Mouse (Mus musculus) hindbrain, postnatal 0 days (tissue): ENCODE results near the gene Atg2b. TPM values are rescaled to one million over a fixed set of nuclear protein-coding genes. Genes with fewer than 3 reads are reported as not detected.

Experiments used
- ATAC-seq: fragments of 200-750 bp; cut with Nextera tagmentation; 2 replicates; pipeline ENCODE4 v1.8.0; 2017; ENCODE audit warnings: mild to moderate bottlenecking, moderate TSS enrichment, moderate library complexity
- DNase-seq: peaks from one replicate; pipeline ENCODE4 v3.0.0-alpha.2; 2015; ENCODE audit warnings: low spot score
- H3K27ac ChIP-seq: fragments of 300-500 bp; sonication (generic); 2 replicates; pipeline ENCODE4 v1.5.1; 2014; ENCODE audit warnings: mild to moderate bottlenecking
- H3K27me3 ChIP-seq: fragments of 300-500 bp; sonication (generic); 2 replicates; pipeline ENCODE4 v1.6.1; 2014; ENCODE audit warnings: low read length, mixed read lengths; ENCODE audit not compliant: insufficient read depth
- H3K36me3 ChIP-seq: fragments of 300-500 bp; sonication (generic); 2 replicates; pipeline ENCODE4 v1.6.1; 2014; ENCODE audit warnings: low read length, mixed read lengths; ENCODE audit not compliant: insufficient read depth
- H3K4me1 ChIP-seq: fragments of 300-500 bp; sonication (generic); 2 replicates; pipeline ENCODE4 v1.6.1; 2014; ENCODE audit warnings: antibody characterized with exemption, low read length, mixed read lengths; ENCODE audit not compliant: insufficient read depth
- H3K4me2 ChIP-seq: fragments of 300-500 bp; sonication (generic); 2 replicates; pipeline ENCODE4 v1.6.1; 2014; ENCODE audit warnings: low read depth, mild to moderate bottlenecking, low read length, moderate library complexity, mixed read lengths
- H3K4me3 ChIP-seq: fragments of 300-500 bp; sonication (generic); 2 replicates; pipeline ENCODE4 v1.5.1; 2014; ENCODE audit warnings: low read length
- H3K9ac ChIP-seq: fragments of 300-500 bp; sonication (generic); replicated peaks from 2 replicates; pipeline ENCODE4 v1.6.1; 2014; ENCODE audit warnings: mild to moderate bottlenecking, low read length, moderate library complexity, mixed read lengths
- H3K9me3 ChIP-seq: fragments of 300-500 bp; sonication (generic); 2 replicates; pipeline ENCODE4 v1.6.1; 2016; ENCODE audit warnings: low read length, mixed read lengths
- CTCF ChIP-seq: IDR thresholded peaks from 2 replicates; pipeline ENCODE4 v1.5.1; 2016; ENCODE audit warnings: antibody characterized with exemption, control low read depth, low read depth
- WGBS: fragments of 180-500 bp; shearing (Covaris S2); extraction: QIAGEN DNeasy Blood & Tissue Kit; methylation state at CpG from one replicate; pipeline ENCODE4 v1.1.7; 2014; 5-methylcytosine and 5-hydroxymethylcytosine counted together
- polyA plus RNA-seq: library from polyadenylated mRNA; unstranded; fragments of >200 nt; fragmentation: Nextera tagmentation; extraction: Ambion mirVana; gene quantifications from 2 replicates; pipeline ENCODE4 v1.2.1, GENCODE M21; 2015
- total RNA-seq: library from RNA; depleted of rRNA; stranded (reverse); fragments of >200 nt; gene quantifications from 2 replicates; pipeline ENCODE4 v1.2.3, GENCODE M21; 2014

Atg2b gene
- total and polyA plus RNA-seq, 2 experiments from 2014 or later, result 9.0 to 40.9 TPM

DNA sequence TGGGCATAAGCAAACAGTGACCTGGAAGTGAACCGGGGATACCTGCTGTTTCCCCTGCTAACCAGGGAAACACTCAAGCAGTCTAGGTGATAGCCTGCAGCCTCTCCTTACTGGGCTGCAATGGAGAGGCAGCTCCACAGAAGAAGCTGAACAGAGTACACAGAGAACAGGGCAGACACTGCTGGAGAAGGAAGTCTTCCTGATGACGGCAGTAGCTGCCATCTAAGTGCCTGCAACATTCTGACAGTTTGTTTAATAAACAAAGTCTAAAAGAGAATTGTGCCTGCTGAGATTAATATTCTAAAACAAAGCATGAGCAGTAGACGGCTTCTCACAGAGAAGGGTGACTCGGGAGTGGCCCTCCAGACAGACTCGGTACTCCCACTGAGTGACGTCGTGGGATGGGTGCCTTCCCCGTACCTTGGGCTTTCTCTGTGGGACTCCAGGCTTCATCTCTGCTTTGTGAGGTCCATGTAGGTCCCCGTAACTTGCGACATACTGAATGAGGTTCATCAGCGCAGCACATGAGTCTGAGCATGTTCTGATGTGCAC lies 42.2 kb downstream of the Atg2b start:
- Histone ChIP-seq H3K9ac (no peak overlapping the region), H3K27ac (no peak overlapping the region), H3K9me3 (no peaks in the 10 kb centered on the region), H3K4me3 (no peak overlapping the region), H3K4me1 (no peaks in the 10 kb centered on the region), H3K4me2 (no peak overlapping the region), H3K27me3 (no peaks in the 10 kb centered on the region), H3K36me3 (peaks cover 93% of the 10 kb centered on the region)
- no peak for TF ChIP-seq CTCF
- ATAC-seq (no peak), DNase-seq (no peak)
- WGBS, result 91% methylated on average over 11 of the region's 11 CpGs

DNA sequence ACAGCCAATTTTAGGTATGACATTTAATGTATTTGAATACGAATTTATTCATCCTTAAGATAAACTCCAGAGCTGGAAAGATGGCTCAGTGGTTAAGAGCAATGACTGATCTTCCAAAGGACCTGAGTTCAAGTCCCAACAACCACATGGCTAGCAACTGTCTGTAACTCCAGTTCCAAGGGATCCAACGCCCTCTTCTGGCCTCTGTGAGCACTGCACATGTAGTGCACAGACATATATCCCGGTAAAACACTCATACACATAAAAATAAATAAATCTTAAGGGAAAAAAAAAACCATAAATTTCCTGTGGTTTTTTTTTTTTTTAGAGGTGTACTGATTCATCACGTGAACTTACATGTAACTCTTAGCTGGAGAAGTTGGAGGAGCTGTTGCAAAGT lies 47.5 kb downstream of the Atg2b start:
- Histone ChIP-seq H3K27me3 (no peaks in the 10 kb centered on the region), H3K36me3 (peaks cover 84% of the 10 kb centered on the region), H3K4me3 (no peak overlapping the region), H3K4me1 (no peaks in the 10 kb centered on the region), H3K9me3 (no peaks in the 10 kb centered on the region), H3K4me2 (no peak overlapping the region), H3K27ac (no peak overlapping the region), H3K9ac (no peak overlapping the region)
- ATAC-seq, result no peak
- DNase-seq, result no peak
- peak; percentile 43 for TF ChIP-seq CTCF
- 81% methylated on average over 4 of the region's 4 CpGs for WGBS

- Histone ChIP-seq H3K27me3 (no peaks in the 10 kb centered on the region), H3K9me3 (no peaks in the 10 kb centered on the region), H3K27ac (no peak overlapping the region), H3K4me1 (no peaks in the 10 kb centered on the region), H3K36me3 (peaks cover 75% of the 10 kb centered on the region), H3K4me2 (no peak overlapping the region), H3K4me3 (no peak overlapping the region), H3K9ac (no peak overlapping the region)
- no peak for ATAC-seq
- no peak for TF ChIP-seq CTCF
- 89% methylated on average over 9 of the region's 9 CpGs for WGBS
- DNase-seq, result no peak
Observed at GRCm38 (mm10) chr12:105636551-105636950, 48.5 kb downstream of the Atg2b start.

- ATAC-seq (no peak), DNase-seq (no peak)
- TF ChIP-seq CTCF, result no peak
- Histone ChIP-seq H3K4me2 (no peak overlapping the region), H3K36me3 (peaks cover 55% of the 10 kb centered on the region), H3K9me3 (no peaks in the 10 kb centered on the region), H3K27me3 (no peaks in the 10 kb centered on the region), H3K9ac (no peak overlapping the region), H3K27ac (no peak overlapping the region), H3K4me1 (no peaks in the 10 kb centered on the region), H3K4me3 (no peak overlapping the region)
- WGBS, result 91% methylated on average over 13 of the region's 13 CpGs
Observed at GRCm38 (mm10) chr12:105634374-105635067, 50.5 kb downstream of the Atg2b start.

GRCm38 (mm10) chr12:105625798-105626197 lies 59.2 kb downstream of the Atg2b start:
- no peak for TF ChIP-seq CTCF
- Histone ChIP-seq H3K4me1 (no peaks in the 10 kb centered on the region), H3K27me3 (no peaks in the 10 kb centered on the region), H3K27ac (no peak overlapping the region; the same call in 1 of the 2 replicates), H3K36me3 (peaks cover 50% of the 10 kb centered on the region), H3K4me3 (no peak overlapping the region), H3K9ac (no peak overlapping the region), H3K9me3 (no peaks in the 10 kb centered on the region), H3K4me2 (no peak overlapping the region)
- ATAC-seq (no peak), DNase-seq (no peak)
- 76% methylated on average over 7 of the region's 7 CpGs for WGBS

- Histone ChIP-seq H3K27ac (no peak overlapping the region), H3K36me3 (peaks cover 61% of the 10 kb centered on the region), H3K4me2 (no peak overlapping the region), H3K4me3 (no peak overlapping the region), H3K27me3 (no peaks in the 10 kb centered on the region), H3K9me3 (no peaks in the 10 kb centered on the region), H3K4me1 (no peaks in the 10 kb centered on the region), H3K9ac (no peak overlapping the region)
- no peak for TF ChIP-seq CTCF
- DNase-seq (no peak), ATAC-seq (no peak)
- WGBS, result 63% methylated on average over 12 of the region's 12 CpGs
Observed at GRCm38 (mm10) chr12:105622981-105623539, 62.0 kb downstream of the Atg2b start.

DNA sequence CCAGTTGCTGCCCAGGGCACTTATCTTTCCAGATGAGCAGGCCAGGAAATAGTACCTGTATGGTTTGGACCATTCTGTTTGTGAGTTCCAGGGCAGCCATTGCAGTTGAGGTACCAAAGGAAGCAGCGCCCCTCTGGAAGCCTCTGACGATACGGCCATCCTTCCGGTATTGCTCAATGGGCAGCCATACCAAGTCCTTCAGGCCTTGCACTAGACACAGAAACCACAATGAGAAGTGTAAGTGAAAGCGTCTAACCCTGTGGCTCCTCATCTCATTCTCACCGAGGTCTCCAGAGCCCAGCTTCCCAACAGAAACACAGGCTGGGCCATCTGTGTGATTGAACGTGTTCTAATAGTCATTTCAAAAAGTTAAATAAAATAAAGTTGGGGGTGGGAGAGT lies 63.0 kb downstream of the Atg2b start:
- H3K27ac ChIP-seq, result no peak overlapping the region
- H3K4me3 ChIP-seq, result no peak overlapping the region
- ATAC-seq, result no peak
- H3K4me1 ChIP-seq, result no peaks in the 10 kb centered on the region
- H3K9me3 ChIP-seq, result no peaks in the 10 kb centered on the region
- H3K4me2 ChIP-seq, result no peak overlapping the region
- H3K36me3 ChIP-seq, result peaks cover 61% of the 10 kb centered on the region
- DNase-seq, result no peak
- 96% methylated on average over 7 of the region's 7 CpGs for WGBS
- H3K9ac ChIP-seq, result no peak overlapping the region
- TF ChIP-seq CTCF, result no peak
- H3K27me3 ChIP-seq, result no peaks in the 10 kb centered on the region
